Mouse (Mus musculus): ENCODE results near the gene Sp1.

DNA sequence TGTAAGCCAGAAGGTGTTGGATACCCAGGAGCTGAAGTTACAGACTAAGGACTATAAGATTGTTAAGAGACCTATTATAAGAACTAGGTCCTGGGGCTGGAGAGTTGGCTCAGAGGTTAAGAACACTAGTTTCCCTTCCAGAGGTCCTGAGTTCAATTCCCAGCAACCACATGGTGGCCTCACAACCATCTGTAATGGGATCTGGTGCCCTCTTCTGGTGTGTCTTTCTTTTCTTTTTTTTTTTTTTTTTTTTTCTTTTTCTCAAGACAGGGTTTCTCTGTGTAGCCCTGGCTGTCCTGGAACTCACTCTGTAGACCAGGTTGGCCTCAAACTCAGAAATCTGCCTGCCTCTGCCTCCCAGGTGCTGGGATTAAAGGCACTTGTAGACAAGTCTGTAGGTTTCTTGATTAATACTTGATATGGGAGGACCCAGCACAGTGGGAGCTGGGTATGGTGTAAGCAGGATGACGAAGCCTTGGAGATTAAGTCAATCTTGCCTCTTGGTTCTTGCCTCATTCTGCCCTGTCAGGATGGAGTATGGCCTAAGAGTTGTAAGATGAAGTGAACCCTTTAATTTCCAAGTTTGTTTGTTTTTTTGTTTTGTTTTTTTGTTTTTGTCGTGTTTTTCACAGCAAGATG, 17.8 kb downstream of the Sp1 start:
- TF ChIP-seq CTCF (IDR thresholded peaks at IDR 0.05; ENCODE audit: low read depth, low read length) (no peak), GATA1 (IDR thresholded peaks at IDR 0.05; ENCODE audit: borderline replicate concordance, low read length) (no peak), POLR2AphosphoS5 (IDR thresholded peaks at IDR 0.05; ENCODE audit: insufficient replicate concordance, low read depth, low read length) (no peak)
